ENCODE assay signal across 6 mouse cellular contexts in the genomic region with DNA sequence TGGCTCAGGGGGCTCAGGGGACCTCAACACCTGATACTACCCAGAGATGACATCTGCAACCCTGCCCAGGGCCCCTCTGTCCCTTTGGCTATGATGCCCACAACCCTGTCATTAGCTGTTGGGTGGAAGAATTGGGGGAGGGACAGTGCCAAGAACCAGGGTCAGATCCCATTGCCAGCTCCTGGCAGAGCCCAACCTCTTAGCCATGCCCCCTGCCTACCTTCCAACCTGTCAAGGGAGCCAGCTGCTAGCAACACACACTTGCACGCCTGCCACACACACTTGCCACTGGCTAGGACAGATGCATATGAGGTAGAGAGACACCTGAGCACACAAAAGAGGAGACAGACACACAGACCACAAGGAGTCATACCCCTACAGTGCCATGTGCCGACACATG.
"Had no signal": no experiment of that assay in that cellular context is flagged by ENCODE, and none has a peak within 500 bp of the region (broad histone marks: within the 10 kb centered on the region; RNA-seq: fewer than 3 reads in every experiment).

No protein-coding gene starts in this region.

- DNase-seq: right cerebral cortex, postnatal 14 days; thymus, adult 2 months; thymus, postnatal 25 days; thymus, postnatal 4 days had no signal

- ATAC-seq: midbrain, embryonic 13.5 days; midbrain, embryonic 15.5 days had no signal
